Mouse (Mus musculus) cortical plate, adult 2 months (tissue): ENCODE measurements around the gene Gm21616. TPM values are rescaled to one million over a fixed set of nuclear protein-coding genes. Genes with fewer than 3 reads are reported as not detected.
"Not testable (repeated sequence)": the region's sequence is repeated elsewhere in the genome, so short reads cannot be mapped to it uniquely, and the experiment has no call there.

ENCODE experiments used
- H3K27ac ChIP-seq: fragments of 200-500 bp; 2 replicates; pipeline ENCODE4 v1.5.1; 2012; ENCODE audit warnings: low read length, control low read depth, inconsistent platforms; ENCODE audit not compliant: insufficient read depth
- H3K4me1 ChIP-seq: fragments of 200-500 bp; 2 replicates; pipeline ENCODE4 v1.6.1; 2011; ENCODE audit warnings: low read length; ENCODE audit not compliant: control insufficient read depth, insufficient read depth
- H3K4me3 ChIP-seq: fragments of 200-500 bp; 2 replicates; pipeline ENCODE4 v1.5.1; 2011; ENCODE audit warnings: mild to moderate bottlenecking, low read length, control low read depth; ENCODE audit not compliant: insufficient read depth
- polyA plus RNA-seq: library from polyadenylated mRNA; depleted of rRNA; stranded (reverse); fragments of >200 nt; gene quantifications from 2 replicates; pipeline ENCODE4 v1.2.3, GENCODE M21; 2012; rRNA removed

Gm21616 gene
- polyA plus RNA-seq = not detected in 2 replicates

DNA sequence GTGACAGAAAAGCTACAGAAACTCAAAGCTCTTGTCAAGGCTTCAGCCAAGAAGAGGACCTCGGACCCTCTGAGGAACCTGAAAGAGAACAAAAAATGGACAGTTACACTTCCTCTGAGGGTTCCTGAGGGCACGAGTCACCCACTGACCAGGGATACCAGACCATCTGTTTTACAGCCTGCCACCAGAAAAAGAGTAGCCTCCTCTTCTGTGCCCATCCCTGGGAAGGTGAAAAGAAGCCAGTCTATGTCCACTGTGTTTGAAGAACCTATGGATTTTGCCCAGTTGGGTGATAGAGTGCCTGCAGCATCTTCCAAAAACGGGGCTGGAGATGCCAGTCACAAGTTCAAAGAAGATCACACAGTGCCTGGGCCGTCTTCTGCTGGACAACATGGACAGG is at the start of gene Gm21616:
Gm21616 (plus strand) TSS at position 301 of the 400 bp plus-strand sequence.
- not testable (repeated sequence) for H3K4me1 ChIP-seq, H3K4me3 ChIP-seq, H3K27ac ChIP-seq
